Mouse (Mus musculus) 3134 (cell line): Measurements from ENCODE around the gene Rnf43.

Source experiments
- DNase-seq: peaks from one replicate; pipeline ENCODE4 v3.0.0-alpha.2; 2011; ENCODE audit warnings: low spot score; ENCODE audit not compliant: insufficient read length; ENCODE audit errors: extremely low read depth

Gene Rnf43

GRCm38 (mm10) chr11:87758161-87758911, 95.8 kb downstream of the Rnf43 start:
- no peak for DNase-seq

DNA sequence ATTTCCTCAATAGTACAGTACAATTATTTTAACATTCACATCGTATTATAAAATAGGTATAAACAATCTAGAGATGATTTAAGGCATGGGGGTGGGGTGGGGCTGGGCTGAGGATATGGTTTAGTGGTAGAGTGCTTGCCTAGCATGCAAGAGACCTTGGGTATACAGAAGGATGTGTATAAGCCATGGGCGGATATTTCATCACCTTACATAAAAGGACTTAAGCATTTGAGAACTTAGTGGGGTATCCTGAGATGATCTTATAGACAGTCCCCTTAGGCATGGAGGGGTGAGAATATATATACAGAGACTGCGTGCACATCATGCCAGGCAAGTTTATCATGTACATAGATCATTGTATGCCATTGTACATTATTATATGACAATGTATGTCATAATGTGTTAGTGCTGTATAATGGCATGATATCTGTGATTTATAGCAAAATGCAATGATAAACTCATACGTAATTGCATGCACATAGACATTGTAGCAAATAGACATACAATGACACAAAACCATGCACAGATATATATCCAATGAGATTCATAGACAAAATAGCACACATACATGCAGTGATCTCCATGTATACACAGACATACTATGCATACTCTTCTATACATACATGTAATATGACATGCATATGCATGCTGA, 96.6 kb downstream of the Rnf43 start:
- no peak for DNase-seq

GRCm38 (mm10) chr11:87759609-87760005, 97.1 kb downstream of the Rnf43 start:
- no peak for DNase-seq

DNA sequence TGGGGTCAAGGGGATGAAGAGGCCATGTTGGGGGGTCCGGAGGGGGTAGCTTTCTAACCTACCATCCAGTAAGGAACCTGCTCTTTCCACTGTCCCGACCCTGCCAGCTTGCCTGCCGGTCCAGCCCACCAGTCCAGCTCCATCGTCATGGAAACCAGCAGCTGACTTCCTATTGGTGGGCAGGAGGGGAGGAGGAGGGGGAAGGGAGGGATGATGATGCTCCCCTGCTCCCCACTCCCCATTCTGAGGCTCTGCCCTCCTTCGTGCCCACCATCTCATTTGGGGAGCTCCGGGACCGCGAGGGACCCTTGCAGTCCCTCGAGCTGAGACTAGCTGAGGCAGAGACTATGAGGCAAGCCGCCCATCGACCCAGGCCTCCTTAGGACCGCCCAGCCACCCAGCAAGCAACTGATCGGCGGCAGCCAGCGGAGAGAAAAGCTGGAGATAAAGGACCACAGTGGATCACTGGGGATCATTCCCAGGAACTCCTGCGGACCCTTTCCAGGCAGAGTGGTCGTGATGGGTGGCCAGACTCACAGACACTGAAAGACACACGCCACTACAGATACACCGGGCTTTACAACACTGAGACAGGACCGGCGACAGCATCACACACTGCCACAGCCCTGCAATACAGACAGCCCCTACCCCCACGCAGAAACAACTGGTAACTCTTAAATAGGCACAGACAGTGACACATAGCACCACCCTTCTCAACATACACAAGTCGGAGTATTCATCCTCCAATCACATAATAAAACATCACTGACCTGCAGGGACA, 98.0 kb downstream of the Rnf43 start, which contains the start of gene Tspoap1:
Gene Tspoap1 (plus strand): TSS at position 241 of the 781 bp plus-strand sequence.
- DNase-seq: no peak

DNA sequence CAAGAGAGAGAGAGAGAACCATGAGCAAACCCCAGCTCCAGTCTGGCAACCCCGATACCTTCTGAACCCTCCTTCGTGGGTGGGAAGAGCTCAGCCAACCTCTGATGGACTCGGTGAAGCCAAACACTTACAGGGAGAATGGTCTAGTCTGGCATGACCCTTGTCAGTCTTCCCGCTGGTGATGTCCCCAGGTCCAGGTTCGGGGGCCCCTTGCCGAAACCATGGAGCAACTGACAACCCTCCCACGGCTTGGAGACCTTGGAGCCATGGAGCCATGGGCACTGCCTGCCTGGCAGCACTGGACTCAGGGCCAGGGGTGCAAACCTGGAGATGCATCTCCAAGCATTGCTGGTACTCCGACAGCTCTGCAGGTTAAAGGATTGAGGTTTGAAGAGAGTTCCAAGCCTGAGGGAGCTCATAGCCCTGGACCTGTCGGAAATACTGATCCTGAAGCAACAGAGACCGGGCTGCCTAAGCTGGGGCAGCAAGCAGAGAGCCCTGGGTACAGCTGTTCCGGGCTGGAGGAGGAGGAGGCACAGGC, 98.7 kb downstream of the Rnf43 start:
- DNase-seq: no peak

GRCm38 (mm10) chr11:87761806-87762701, 99.5 kb downstream of the Rnf43 start:
- DNase-seq: no peak

DNA sequence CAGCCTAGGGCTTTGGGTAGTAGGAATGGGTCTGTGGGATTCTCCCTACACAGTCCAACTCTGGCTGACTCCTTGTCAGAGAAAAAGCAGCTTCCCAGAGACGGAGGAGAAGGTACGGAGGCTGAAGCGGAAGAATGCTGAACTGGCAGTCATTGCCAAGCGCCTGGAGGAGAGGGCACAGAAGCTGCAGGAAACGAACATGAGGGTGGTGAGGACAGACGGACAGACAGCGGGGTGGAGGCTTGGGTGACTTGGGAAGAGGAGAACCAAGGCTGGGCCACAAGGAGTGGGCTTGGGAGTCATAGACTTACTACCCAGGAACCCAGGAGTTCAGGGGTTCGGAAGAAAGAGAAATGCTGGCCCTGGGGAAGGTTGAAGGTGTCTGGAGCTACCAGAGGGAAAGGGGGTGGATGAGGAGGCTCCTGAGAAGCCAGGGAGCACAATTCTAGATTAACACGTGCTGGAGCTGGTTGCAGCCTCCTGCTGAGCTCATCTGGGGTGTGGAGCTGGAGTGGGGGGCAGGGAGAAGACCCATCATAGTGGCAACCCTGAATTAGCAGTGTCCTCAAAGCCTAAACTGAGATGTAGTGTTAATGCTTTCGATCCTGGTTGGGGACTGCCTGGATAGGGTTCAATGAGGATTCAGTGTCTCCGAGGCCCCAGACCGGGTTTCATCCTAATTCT, 100.3 kb downstream of the Rnf43 start:
- no peak for DNase-seq

DNA sequence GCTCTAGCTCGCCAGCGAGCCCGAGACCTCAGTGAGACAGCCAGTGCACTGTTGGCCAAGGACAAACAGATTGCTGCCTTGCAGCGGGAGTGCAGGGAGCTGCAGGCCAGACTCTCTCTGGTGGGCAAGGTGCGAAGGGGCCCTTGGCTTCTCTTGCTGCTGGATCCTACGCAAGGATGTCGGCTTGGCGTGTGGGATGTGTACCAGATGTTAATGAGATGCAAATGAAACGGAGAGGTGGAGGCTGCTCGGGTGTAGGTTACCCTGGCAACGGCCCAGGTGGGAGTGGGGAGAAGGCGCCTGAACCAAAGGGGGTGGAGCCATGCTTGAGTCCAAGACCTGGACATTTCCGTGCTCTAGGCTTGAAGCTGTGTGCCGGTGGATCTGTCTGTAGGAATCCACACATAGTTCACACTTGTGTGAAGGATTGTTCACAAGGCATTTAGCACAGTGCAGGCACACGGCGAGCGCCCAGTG, 101.0 kb downstream of the Rnf43 start:
- no peak for DNase-seq

- DNase-seq: no peak
Measured at GRCm38 (mm10) chr11:87763988-87764876, 101.7 kb downstream of the Rnf43 start.

- DNase-seq: no peak
Measured at GRCm38 (mm10) chr11:87768745-87769144, 106.2 kb downstream of the Rnf43 start.

DNA sequence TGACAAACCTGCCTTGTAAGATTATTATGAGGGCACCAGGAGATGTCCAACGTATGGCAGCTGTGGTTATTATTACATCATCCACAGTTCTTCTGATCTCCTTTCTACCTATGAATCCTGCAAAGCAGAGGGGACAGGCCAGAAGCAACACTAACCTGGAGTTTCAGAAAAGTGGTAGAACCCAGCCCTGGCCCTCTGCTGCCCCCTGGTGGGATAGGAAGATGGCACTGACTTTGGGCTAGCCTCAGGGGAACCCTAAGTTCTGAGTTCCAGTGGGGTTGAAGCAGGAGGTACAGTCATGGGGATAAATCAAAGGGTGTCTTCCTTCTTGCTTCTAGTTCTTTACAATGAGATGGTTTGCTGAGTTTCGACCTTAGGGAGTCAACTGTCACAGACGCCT, 108.5 kb downstream of the Rnf43 start:
- DNase-seq: peak; percentile 42

- DNase-seq: peak; percentile 48
Measured at GRCm38 (mm10) chr11:87772354-87772753, 109.8 kb downstream of the Rnf43 start.

DNA sequence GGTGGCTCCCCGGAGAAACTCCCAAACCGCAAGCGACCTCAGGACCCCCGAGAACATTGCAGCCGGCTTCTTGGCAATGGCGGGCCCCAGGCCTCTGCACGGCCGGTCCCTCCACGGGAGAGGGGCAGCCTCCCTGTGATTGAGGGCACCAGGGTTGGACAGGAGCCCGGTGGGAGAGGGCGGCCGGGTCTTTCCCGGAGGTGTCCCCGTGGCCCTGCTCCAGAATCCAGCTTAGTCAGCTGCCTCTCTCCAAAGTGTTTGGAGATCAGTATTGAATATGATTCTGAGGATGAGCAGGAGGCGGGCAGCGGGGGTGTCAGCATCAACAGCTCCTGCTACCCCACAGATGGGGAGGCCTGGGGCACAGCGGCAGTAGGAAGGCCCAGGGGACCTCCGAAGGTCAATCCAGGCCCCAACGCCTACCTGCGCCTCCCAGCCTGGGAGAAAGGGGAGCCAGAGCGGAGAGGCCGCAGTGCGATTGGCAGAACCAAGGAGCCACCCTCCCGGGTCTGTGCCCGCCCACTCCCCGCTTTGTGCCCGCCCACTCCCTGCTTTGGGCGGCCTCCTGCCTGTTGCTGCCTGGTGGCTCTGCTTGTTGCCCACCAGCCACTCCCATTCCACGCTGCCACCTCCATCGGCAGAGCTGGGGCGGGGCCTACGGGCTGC, 115.7 kb downstream of the Rnf43 start:
- DNase-seq: no peak

DNA sequence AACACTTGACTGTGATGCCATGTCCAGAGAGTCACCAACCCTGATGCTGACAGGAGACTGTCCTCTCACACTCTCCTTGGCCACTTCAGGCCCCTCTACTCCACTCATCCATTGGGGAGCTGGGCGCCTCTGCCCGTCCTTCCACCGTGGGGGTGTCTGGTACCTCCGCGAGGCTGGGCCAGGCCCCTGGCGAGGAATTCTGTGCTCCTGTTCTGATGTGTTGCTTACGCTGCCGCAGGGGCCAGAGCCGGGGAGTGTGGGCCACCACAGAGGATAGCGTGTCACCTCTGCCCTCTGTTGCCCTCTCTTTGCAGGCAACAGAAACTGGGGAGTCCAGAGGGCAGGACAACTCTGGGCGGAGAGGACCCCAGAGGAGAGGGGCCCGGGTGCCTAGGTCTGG, 116.4 kb downstream of the Rnf43 start:
- no peak for DNase-seq

GRCm38 (mm10) chr11:87779392-87779791, 116.9 kb downstream of the Rnf43 start:
- no peak for DNase-seq

DNA sequence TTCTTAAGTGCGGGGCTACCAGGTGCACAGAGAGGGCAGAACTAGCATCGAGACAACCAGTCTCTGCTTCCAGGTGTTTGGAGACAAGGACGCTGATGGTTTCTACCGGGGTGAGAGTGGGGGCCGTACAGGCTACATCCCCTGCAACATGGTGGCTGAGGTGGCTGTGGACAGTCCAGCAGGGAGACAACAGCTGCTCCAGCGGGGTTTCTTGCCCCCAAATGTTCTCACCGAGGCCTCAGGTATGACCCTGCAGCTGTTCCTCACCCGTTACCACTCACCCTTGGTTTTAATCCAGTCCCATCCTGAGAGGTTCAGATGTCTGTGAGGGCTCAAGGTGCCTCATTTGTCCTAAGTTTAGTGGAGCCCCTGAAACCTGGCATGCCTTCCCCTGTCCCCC, 117.6 kb downstream of the Rnf43 start:
- no peak for DNase-seq
